Mouse (Mus musculus): Measurements from ENCODE around the gene Prkcb.

The Prkcb gene

GRCm38 (mm10) chr7:122556575-122557140, 268.1 kb downstream of the Prkcb start:
- peak; percentile 56 for DNase-seq

GRCm38 (mm10) chr7:122558085-122558811, 269.7 kb downstream of the Prkcb start:
- DNase-seq = peak; percentile 90

GRCm38 (mm10) chr7:122558912-122559311, 270.4 kb downstream of the Prkcb start:
- peak; percentile 48 for DNase-seq

- DNase-seq = peak; percentile 46
Measured at GRCm38 (mm10) chr7:122562586-122562985, 274.0 kb downstream of the Prkcb start.

GRCm38 (mm10) chr7:122565371-122565770, 276.8 kb downstream of the Prkcb start:
- no peak for DNase-seq

- no peak for DNase-seq
Measured at GRCm38 (mm10) chr7:122566011-122566410, 277.5 kb downstream of the Prkcb start.

- DNase-seq = no peak
Measured at GRCm38 (mm10) chr7:122568787-122569186, 280.2 kb downstream of the Prkcb start.

GRCm38 (mm10) chr7:122570407-122570806, 281.9 kb downstream of the Prkcb start:
- no peak for DNase-seq

GRCm38 (mm10) chr7:122573101-122573635, 284.6 kb downstream of the Prkcb start:
- DNase-seq = no peak

- DNase-seq = no peak
Measured at GRCm38 (mm10) chr7:122574418-122574817, 285.9 kb downstream of the Prkcb start.

GRCm38 (mm10) chr7:122575056-122575455, 286.5 kb downstream of the Prkcb start:
- DNase-seq = no peak

GRCm38 (mm10) chr7:122575506-122575905, 287.0 kb downstream of the Prkcb start:
- peak; percentile 90 for DNase-seq

GRCm38 (mm10) chr7:122577571-122577970, 289.0 kb downstream of the Prkcb start:
- no peak for DNase-seq

GRCm38 (mm10) chr7:122579461-122580157, 291.1 kb downstream of the Prkcb start:
- DNase-seq = no peak

- DNase-seq = no peak
Measured at GRCm38 (mm10) chr7:122580158-122580475, 291.6 kb downstream of the Prkcb start.

- no peak for DNase-seq
Measured at GRCm38 (mm10) chr7:122584421-122585151, 296.0 kb downstream of the Prkcb start.

- peak; percentile 41 for DNase-seq
Measured at GRCm38 (mm10) chr7:122595897-122596296, 307.3 kb downstream of the Prkcb start.

GRCm38 (mm10) chr7:122596596-122597170, 308.1 kb downstream of the Prkcb start:
- peak; percentile 68 for DNase-seq

GRCm38 (mm10) chr7:122597313-122597712, 308.8 kb downstream of the Prkcb start:
- peak; percentile 93 for DNase-seq

- peak; percentile 62 for DNase-seq
Measured at GRCm38 (mm10) chr7:122600856-122601255, 312.3 kb downstream of the Prkcb start.

GRCm38 (mm10) chr7:122605066-122605465, 316.5 kb downstream of the Prkcb start:
- no peak for DNase-seq

GRCm38 (mm10) chr7:122609420-122609819, 320.9 kb downstream of the Prkcb start:
- no peak for DNase-seq

- no peak for DNase-seq
Measured at GRCm38 (mm10) chr7:122610161-122610560, 321.6 kb downstream of the Prkcb start.
